Mouse (Mus musculus) CD4-positive, CD25-positive, alpha-beta regulatory T cell, adult 2 months (primary cell): Measurements from ENCODE around the gene Ddx11.

Experiments used
- DNase-seq: peaks from one replicate; pipeline ENCODE4 v3.0.0-alpha.2; 2012; ENCODE audit warnings: low read depth, low spot score

Ddx11 gene

DNA sequence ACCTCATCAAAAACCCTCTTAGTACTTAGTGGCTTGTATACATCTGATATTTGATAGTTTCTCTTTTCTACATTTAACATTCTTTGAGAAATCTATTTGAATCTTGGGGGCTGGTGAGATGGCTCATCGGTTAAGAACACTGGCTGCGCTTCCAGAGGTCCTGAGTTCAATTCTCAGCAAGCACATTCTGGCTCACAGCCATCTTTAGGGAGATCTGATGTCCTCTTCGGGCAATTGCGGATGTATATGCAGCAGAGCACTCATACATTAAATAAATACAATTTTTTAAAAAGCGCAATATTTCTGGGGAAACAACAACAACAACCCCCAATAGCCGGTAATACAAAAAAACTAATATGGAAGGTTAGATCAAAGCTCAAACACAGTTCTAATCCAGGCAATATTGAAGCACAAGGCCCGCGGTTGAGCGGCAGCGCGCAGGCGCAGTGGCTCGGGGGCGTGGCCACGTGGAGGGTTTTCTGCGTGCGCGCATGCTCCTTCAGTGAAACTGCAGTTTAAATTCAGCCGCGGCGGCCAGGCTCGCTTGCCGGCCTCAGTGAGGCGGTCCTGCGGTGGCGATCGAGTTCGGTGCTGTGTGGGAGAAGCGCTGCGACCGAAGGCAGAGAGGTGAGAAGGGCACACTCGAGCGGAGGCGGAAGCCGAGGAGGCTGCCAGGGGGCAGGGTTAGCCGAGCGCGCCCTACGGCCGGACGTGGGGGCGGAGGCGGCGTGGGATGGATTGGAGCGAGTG lies at the start of gene Ddx11:
Gene Ddx11 (plus strand): TSS at position 455 of the 750 bp plus-strand sequence.
- DNase-seq, result peak; percentile 96

DNA sequence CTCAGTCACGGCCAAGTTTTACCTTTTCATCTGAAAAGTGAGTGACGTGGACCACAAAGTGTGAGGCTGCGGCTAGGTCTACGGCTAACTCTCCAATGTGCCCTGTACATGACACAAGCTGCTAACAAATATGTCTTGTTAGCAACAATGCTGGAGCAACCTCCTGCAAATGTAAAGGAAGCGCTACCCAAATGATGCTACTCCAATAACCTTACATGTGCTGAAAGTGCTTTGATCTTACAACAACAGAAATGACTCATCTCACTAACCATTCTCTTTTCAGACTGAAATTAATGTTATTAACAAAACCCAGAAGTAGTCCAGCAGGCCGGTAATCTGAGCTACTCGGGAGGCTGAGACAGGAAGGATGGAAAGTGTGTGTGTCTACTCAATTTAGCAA lies 49.3 kb upstream of the Ddx11 start:
- peak; percentile 68 for DNase-seq

DNA sequence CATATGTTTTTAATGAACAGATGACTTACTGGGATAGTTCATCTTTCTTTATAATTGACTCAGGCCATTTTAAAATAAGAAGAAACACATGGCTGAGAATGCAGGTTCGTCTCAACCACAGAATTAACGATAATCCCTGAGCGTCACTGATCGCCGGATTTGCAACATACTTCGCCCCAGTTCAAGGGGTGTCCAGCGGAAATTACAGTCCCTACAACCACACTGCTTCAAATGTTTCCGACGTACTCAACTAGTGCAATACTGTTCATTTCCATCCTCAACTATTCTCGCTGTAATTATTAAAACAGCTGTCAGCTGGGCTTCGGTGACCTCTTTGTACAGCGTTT lies 47.5 kb upstream of the Ddx11 start:
- peak; percentile 58 for DNase-seq

DNA sequence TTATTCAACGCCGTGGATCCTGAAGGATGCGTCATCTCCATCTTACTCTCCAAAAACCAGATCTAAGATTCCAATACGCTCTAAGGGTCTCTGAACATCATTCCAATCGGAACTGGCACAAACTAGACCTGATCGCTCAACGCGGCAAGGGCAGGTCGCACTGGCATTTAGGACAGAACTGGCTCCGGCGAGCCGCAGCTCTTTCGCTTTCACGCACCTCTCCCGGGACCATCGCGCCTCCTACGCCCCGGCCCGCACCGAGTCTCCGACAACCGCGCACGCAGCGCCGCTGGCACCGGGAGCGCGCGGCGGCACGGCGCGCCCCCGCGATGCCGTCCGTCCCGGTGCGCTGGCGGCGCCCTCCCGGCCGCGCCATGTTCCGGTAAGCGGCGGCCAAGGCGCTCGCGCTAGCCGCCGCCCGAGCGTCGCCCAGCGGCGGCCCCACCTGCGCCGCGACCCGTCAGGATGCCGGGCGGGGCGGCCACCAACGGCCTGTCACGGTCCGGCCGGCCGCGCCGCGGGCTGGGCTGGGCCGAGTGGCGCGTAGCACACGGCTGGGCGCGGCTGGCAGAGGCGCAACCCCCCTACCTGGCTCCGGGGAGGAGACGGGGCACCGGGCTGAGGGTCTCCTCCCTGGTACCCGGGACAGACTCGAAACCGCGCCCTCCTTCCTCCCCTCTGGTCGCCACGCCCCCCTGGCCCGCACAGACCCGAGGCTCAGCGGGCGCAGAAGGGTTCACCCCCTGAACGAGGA lies 47.0 kb upstream of the Ddx11 start:
- peak; percentile 70 for DNase-seq

DNA sequence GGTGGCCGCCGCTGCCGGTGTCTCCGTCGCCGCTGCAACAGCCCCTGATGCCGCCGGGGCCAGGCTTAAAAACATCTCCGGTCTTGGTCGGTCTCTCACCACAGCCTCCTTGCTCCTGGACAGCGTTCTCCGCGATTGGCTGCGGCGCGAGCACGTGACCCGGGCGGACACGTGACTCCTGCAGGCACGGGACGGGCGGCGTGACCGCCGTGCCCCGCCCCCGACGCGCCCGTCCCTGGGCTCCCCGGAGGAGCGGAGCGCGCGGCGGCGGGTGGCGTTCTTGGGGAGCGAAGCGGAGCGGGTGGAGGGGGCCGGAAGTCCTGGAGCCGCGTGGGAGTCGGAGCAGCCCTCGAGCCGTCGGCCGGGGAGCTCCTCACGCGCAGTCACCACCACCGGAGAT lies 46.4 kb upstream of the Ddx11 start, which contains the start of gene Ankrd12:
Gene Ankrd12 (minus strand): TSS at position 156 of the 400 bp plus-strand sequence.
- peak; percentile 98 for DNase-seq

DNA sequence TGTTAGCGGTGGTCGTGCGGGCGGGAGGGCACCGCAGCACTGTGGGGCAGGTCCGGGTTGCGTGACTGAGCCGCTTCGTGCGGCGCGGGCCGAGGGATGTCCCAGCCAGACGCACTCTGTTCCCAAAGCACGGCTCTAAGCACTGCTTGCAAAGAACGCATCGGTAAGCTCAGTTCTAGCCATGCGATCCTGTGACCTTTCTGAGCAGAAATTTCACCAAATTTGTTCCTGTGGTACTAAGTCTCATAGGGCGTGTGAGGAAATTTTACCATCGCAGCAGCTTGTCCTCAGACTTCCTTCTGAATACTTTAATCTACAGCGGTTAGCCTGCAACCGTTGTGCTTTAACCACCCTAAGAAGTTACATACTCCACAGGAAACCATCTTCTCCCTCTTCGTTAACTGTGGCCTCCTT lies 45.9 kb upstream of the Ddx11 start:
- DNase-seq, result no peak

DNA sequence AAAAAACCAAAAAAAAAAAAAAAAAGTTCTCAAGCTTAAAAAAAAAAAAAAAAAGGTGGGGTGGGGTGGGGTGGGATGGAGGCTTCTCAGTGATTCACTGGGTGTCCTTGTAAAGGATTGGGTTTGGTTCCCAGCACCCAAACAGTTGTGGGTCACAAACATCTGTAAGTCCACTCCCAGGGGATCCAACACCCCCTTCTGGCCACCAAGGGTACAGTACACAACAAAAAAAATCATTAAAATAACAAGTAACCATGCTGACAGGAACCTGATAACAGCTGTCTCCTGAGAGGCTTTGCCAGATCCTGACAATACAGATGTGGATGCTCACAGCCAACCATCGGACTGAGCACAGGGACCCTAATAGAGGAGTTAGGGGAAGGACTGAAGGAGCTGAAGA lies 38.8 kb upstream of the Ddx11 start:
- DNase-seq, result no peak

DNA sequence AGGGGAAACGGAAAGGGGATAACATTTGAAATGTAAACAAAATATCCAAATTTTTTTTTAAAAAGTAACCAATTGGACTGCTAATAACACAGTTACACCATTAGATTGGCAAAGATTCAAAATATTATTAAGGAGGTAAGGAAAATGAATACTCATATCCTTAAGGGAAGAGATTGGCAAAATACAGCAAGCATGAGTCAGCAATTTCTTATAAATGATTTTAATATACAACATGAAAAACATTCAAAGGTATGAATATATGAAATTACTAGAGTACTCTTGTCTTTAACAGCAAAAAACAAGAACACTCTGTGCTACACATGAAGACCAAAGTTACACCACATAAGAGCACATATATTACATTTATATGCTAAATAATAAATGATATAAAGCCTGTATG lies 38.3 kb upstream of the Ddx11 start:
- no peak for DNase-seq

DNA sequence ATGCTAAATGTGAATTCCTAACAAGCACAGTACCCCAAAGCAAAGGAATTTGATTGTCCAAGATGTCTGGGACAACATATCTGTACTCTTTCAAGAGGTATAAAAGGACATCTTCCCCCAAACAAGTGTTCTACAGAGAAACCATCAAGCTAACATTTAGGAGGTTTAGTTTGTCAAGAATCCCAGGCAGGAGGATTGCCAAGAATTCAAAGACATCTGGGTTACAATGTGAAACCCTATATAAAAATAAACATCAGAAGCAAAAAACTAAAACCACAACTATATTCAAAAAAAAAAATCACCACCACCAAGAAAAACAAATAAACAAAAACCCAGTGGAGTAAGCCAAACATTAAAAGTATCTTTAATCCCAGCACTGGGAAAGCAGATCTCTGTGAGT lies 33.1 kb upstream of the Ddx11 start:
- DNase-seq, result no peak

DNA sequence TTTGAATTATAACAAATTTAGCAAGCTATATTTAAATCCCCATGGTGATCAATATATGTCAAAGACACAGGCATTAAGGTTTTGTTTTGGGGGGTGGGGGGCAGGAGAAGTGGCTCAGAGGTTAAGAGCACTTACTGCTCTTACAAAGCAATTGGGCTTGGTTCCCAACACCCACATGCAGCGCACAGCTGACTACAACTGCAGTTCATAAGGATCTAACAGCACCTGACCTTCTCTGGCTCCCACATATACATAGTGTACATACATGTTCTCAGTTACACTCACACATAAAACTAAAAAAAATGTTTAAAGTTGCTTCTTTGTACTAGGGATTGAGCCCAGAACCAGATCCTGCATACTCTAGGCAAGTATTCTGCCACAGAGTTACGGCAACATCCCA lies 31.9 kb upstream of the Ddx11 start:
- no peak for DNase-seq

DNA sequence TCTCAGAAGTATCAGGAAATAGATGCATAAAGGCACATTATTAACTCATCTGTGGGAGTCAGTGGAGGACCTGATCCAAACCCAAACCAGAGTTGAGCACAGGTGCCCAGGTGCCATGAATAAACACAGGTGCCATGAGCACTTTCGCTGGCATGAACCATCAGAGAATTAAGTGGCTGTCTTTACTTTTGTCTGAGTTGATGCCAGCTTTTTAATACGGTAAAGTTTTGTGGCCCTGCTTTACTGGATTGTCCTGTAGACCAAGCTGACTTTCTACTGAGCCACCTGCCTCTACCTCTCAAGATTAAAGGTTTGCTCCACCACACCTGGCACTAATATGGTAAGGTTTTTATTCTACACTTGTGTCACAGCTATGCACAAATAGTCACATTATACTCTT lies 31.3 kb upstream of the Ddx11 start:
- DNase-seq, result no peak

DNA sequence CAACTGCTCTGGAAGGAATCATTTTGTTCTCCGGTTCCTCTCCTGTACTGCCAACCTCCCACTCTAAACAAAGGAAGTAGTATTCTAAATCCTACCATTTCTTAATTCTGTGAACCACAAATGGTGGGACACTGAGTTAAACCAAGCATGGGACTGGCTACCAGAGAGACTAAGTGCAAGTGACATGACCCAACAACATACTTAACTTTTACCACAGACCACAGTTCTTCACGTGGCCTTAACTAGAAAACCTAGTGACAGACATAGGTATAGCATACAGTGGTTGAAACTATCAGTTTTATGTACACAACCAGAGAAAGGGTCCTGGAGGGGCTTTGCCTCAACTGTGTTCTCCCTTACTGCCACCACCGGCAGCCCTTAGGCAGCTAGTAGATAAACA lies 30.7 kb upstream of the Ddx11 start:
- no peak for DNase-seq

DNA sequence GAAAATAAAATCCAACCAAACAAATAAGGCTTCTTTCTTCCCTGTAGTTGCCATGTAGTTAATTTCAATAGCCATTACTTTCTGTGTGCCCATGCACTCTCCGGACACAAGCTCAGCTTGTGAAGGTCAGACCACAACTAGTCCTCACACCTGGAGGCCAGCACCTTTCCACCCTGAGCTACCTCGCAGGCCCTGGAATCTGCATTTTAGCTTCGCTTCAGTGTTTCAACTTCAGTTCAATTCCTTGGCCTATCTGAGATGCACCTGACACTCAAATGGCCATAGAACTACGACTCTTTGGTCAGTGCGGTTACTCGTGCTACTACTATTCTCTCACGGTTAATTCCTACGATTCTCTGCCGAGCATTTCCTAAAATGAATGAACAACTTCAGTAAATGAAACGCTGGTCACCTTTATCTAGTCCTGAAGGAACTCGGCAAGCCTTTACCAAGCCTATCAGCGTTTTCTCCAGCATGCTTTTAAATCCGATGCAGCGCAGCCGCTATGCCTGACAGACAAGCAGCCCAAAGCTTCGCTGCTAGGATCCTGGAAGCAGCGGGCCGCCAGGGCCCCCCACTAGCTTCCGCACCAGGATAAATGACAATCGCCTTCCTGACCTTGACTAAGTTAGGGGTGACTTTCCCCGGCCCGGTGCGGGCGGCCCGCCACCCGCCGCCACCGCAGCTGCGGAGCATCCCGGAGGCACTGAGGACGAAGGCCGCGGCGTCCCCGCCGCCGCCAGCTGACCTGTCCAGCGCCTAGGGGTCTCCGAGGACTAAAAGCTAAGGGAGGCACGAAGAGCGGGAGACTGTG lies 22.5 kb upstream of the Ddx11 start:
- no peak for DNase-seq

DNA sequence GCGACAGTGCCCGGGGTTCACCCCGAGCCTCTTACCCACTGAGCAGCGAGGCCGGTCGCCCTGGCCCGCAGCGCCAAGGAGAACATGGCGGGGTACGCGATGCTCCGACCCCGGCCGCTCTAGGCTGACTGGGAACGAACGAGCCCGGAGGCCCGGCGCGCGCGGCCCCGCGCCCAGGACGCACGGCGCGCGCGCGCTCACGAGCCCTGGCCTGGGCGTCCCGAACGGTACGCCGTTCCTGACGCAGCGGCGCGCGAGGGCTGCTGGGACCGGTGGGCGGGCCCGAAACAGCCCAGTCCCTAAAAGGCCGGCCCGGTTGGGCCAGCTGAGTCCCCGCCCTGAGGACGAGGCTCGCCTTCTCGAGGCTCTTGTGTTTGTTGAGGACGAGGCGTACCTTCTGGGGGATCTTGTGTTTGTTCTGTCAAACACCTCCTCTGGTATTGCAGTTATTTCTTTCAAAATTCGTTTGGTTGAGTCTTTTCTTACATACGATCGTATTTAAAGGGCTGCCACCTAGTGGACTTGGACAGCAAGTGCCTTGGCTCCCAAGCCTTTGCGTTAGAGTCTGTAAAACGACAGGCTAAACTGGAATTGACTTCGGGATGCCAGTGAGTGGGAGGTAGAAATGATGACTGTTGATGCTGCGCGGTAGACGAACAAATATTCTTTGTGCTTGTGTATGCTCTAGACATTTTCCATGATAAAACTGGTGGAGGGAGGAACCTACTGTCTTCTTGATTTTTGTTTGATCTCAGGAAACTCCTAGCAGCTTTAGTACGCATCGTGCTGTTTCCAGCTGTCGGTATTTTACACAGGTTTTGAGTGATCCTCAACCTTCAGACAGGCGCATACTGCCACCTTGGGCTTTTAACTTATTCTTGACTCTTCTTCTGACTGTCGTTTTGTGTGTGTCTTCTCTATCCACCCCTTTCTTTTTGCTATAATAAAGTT lies 21.7 kb upstream of the Ddx11 start, which contains the start of gene Ndufv2:
Gene Ndufv2 (minus strand): TSS at position 180 of the 951 bp plus-strand sequence.
- peak; percentile 98 for DNase-seq

DNA sequence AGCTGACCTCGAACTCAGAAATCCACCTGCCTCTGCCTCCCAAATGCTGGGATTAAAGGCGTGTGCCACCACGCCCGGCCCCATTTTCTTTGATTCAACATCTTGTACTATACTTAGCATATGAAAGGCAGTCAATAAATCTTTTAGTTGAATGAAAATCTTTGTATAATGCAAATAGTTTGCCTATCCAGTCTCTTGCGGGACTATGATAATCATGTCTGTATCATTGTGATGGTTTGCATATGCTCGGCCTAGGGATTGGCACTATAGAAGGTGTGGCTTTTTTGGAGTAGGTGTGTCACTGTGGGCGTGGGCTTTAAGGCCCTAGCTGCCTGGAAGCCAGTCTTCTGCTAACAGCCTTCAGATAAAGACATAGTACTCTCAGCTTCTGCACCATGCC lies 19.2 kb upstream of the Ddx11 start:
- no peak for DNase-seq

DNA sequence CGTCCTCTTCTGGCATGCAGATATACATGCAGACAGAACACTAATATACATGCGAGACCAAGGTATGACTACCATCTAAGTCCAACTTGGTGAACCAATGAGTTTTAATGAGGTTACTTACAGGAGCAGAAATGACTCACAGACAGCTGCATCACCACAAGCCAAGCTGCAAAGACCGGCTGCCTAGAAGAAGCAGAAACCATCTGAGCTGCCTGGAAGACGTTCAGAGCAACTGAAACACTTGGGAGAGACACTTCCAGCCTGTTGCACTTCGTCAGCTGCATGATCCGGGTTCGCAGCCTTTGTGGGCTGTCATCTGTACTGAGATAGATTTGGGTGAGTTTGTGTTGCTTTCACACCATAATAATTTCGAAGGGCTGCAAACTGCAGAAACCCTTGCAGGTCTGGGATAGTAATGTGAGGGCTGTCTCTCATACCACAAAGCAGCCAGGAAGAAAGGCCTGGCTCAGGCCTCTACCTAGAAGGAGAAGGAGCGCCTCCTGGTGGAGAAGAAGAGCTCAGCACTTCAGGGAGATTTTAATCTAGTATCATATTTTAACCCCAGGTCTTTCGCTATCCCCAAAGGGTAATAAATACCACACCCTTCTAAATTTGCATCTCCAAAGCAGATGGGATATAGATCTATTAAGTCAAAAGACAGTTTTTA lies 16.6 kb upstream of the Ddx11 start:
- peak; percentile 86 for DNase-seq

DNA sequence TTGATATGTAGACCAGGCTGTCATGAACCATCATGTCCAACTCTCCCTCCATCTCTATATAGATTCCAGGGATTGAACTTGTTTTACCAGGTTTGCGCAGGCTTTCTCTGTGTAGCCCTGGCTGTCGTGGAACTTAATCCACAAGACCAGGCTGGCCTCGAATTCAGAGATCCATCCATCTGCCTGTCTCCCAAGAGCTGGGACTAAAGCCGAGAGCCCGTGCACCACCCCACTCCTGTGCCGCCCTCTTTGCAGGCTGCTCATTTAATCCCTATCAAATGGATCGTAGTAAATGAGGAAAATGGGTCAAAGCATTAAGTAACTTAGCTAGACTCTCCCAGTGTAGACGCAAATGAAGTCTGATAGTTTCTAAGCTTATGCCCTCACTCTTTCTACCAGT lies 15.9 kb upstream of the Ddx11 start:
- no peak for DNase-seq

DNA sequence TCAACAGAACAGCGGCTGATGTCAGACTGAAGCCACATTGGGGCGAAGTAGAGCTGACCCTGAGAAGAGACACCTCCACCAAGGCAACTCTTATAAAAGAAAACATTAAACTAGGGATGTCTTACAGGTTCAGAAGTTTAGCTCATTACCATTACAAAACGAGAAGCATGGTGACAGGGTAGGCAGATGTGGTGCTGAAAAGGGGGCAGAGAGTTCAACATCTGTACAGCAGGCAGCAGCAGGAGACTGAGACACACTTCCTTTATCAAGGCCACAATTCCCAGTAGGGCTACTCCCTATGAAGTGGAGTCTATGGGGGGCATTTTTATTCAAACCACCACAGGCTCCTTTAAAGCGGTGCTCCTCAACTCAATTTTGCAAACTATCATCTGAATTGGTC lies 15.1 kb upstream of the Ddx11 start:
- DNase-seq, result no peak

DNA sequence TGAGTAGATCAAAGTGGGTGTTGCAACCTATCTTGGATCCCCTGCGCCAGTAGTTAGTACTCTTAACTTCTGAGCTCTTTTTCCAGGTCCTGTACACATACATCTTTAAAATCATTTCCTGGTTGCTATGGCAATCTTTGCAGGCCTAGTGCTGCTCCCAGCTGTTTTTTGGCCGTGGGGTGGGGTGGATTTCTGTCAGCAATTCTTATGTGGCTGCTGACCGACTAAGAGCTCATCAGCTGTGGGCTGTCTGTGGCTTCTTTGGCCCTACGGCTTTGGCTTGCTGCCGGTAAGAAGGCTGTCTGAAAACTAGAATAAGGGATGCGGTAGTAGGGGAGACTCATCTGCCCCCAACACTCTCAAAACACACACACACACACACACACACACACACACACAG lies 12.6 kb upstream of the Ddx11 start:
- DNase-seq, result peak; percentile 38

DNA sequence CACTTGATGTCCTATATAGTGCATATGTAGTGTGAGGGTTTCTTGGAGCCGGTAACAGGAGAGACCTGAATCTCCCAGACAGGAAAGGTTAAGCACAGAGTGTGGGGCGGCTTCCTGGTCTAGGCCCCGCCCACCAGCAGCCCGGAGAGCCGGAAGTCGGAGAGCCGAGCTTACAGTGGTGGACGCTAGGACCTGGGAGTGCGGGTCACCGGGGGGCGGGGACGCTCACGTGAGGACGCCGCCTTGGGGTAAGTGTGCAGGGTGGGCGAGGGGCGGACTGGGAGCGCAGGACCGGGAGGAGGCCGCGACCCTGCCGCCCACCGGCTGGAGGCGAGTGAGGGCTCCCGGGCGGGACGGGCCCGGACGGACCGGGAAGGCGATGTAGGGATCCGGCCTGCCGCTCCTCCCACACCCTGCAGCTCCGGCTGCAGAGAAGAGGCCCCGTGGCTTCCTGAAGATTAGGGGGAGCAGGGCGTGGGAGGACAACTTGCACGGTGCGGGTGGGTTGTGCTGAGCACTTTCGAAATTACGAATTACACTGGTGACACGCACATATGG lies 11.8 kb upstream of the Ddx11 start, which contains the start of gene Washc1:
Gene Washc1 (plus strand): TSS at position 144 of the 558 bp plus-strand sequence.
- DNase-seq, result peak; percentile 92
